Mouse (Mus musculus) forebrain, embryonic 16.5 days (tissue): ENCODE data around the gene Rnaseh1. TPM values are rescaled to one million over a fixed set of nuclear protein-coding genes. Genes with fewer than 3 reads are reported as not detected.

Source experiments
- ATAC-seq: fragments of 200-750 bp; cut with Nextera tagmentation; 2 replicates; pipeline ENCODE4 v1.8.0; 2017; ENCODE audit warnings: mild to moderate bottlenecking, moderate library complexity
- H3K27ac ChIP-seq: fragments of 300-500 bp; sonication (generic); 2 replicates; pipeline ENCODE4 v1.5.1; 2014; ENCODE audit warnings: low read length, control low read depth
- H3K27me3 ChIP-seq: fragments of 300-500 bp; sonication (generic); replicated peaks from 2 replicates; pipeline ENCODE4 v1.6.1; 2014; ENCODE audit warnings: low read length; ENCODE audit not compliant: control insufficient read depth, insufficient read depth
- H3K36me3 ChIP-seq: fragments of 300-500 bp; sonication (generic); 2 replicates; pipeline ENCODE4 v1.6.1; 2014; ENCODE audit not compliant: control insufficient read depth, insufficient read depth
- H3K4me1 ChIP-seq: fragments of 300-500 bp; sonication (generic); replicated peaks from 2 replicates; pipeline ENCODE4 v1.6.1; 2014; ENCODE audit warnings: low read length; ENCODE audit not compliant: control insufficient read depth, insufficient read depth
- H3K4me2 ChIP-seq: fragments of 300-500 bp; sonication (generic); 2 replicates; pipeline ENCODE4 v1.6.1; 2014; ENCODE audit warnings: mild to moderate bottlenecking, low read length, control low read depth
- H3K4me3 ChIP-seq: fragments of 300-500 bp; sonication (generic); replicated peaks from 2 replicates; pipeline ENCODE4 v1.5.1; 2014; ENCODE audit warnings: mild to moderate bottlenecking, low read length, control low read depth
- H3K9ac ChIP-seq: fragments of 300-500 bp; sonication (generic); replicated peaks from 2 replicates; pipeline ENCODE4 v1.6.1; 2014; ENCODE audit warnings: low read depth, low read length, control low read depth
- H3K9me3 ChIP-seq: fragments of 300-500 bp; sonication (generic); 2 replicates; pipeline ENCODE4 v1.6.1; 2016; ENCODE audit warnings: low read length; ENCODE audit not compliant: control insufficient read depth
- WGBS: fragments of 180-500 bp; shearing (Covaris S2); extraction: QIAGEN DNeasy Blood & Tissue Kit; methylation state at CpG from one replicate; pipeline ENCODE4 v1.1.7; 2014; 5-methylcytosine and 5-hydroxymethylcytosine counted together
- polyA plus RNA-seq: library from polyadenylated mRNA; unstranded; fragments of >200 nt; fragmentation: Nextera tagmentation; extraction: Ambion mirVana; gene quantifications from 2 replicates; pipeline ENCODE4 v1.2.1, GENCODE M21; 2015

Gene Rnaseh1
- 27.9 and 30.6 TPM in 2 replicates for polyA plus RNA-seq

GRCm38 (mm10) chr12:28649141-28650110, at the start of gene Rnaseh1:
TSS of gene Rnaseh1 (plus strand) at chr12:28649602.
- no peaks in the 10 kb centered on the region; the same call in 1 of the 2 replicates for H3K36me3 ChIP-seq
- H3K4me3 ChIP-seq, result peak within 1 kb of the TSS; percentile 72
- peak within 1 kb of the TSS; percentile 73 for H3K4me2 ChIP-seq
- H3K4me1 ChIP-seq, result peaks cover 7% of the 10 kb centered on the region
- peak; percentile 98 for ATAC-seq
- WGBS, result 1% methylated on average over 52 of the region's 52 CpGs
- peak within 1 kb of the TSS; percentile 67 for H3K9ac ChIP-seq
- no peaks in the 10 kb centered on the region; the same call in 1 of the 2 replicates for H3K27me3 ChIP-seq
- H3K9me3 ChIP-seq, result no peaks in the 10 kb centered on the region
- H3K27ac ChIP-seq, result peak within 1 kb of the TSS; percentile 76

GRCm38 (mm10) chr12:28602259-28602658, 47.1 kb upstream of the Rnaseh1 start:
- H3K4me1 ChIP-seq, result peaks cover 27% of the 10 kb centered on the region

GRCm38 (mm10) chr12:28603494-28603893, 45.9 kb upstream of the Rnaseh1 start:
- Histone ChIP-seq H3K9ac (no peak overlapping the region), H3K9me3 (no peaks in the 10 kb centered on the region), H3K27me3 (no peaks in the 10 kb centered on the region), H3K4me1 (peaks cover 35% of the 10 kb centered on the region), H3K4me2 (no peak overlapping the region), H3K36me3 (no peaks in the 10 kb centered on the region), H3K27ac (no peak overlapping the region), H3K4me3 (no peak overlapping the region)
- WGBS, result 25% methylated on average over 1 of the region's 1 CpGs
- no peak for ATAC-seq

More at GRCm38 (mm10) chr12:28602259-28602658, 47.1 kb upstream of the Rnaseh1 start:
- peak; percentile 72 for ATAC-seq
- Histone ChIP-seq H3K36me3 (no peaks in the 10 kb centered on the region), H3K27me3 (no peaks in the 10 kb centered on the region), H3K9me3 (no peaks in the 10 kb centered on the region), H3K9ac (no peak overlapping the region), H3K4me2 (no peak overlapping the region), H3K4me3 (no peak overlapping the region), H3K27ac (peak overlapping the region; percentile 16; the same call in 1 of the 2 replicates)
- WGBS, result 15% methylated on average over 4 of the region's 4 CpGs

GRCm38 (mm10) chr12:28607546-28608305, 41.7 kb upstream of the Rnaseh1 start:
- Histone ChIP-seq H3K4me2 (peak overlapping the region; percentile 49), H3K27me3 (no peaks in the 10 kb centered on the region), H3K4me3 (peak overlapping the region; percentile 26), H3K4me1 (peaks cover 20% of the 10 kb centered on the region), H3K36me3 (no peaks in the 10 kb centered on the region), H3K9ac (peak overlapping the region; percentile 52), H3K27ac (peak overlapping the region; percentile 85), H3K9me3 (no peaks in the 10 kb centered on the region)
- ATAC-seq, result peak; percentile 83
- WGBS, result 21% methylated on average over 17 of the region's 17 CpGs

- no peaks in the 10 kb centered on the region for H3K36me3 ChIP-seq
- no peak overlapping the region for H3K27ac ChIP-seq
- no peak for ATAC-seq
- no peak overlapping the region for H3K4me2 ChIP-seq
- H3K27me3 ChIP-seq, result no peaks in the 10 kb centered on the region
- no peak overlapping the region for H3K4me3 ChIP-seq
- 69% methylated on average over 6 of the region's 6 CpGs for whole genome bisulfite sequencing
- peaks cover 12% of the 10 kb centered on the region for H3K4me1 ChIP-seq
- no peaks in the 10 kb centered on the region for H3K9me3 ChIP-seq
- H3K9ac ChIP-seq, result no peak overlapping the region
Observed at GRCm38 (mm10) chr12:28612391-28612790, 37.0 kb upstream of the Rnaseh1 start.

- H3K36me3 ChIP-seq, result no peaks in the 10 kb centered on the region
- no peak for ATAC-seq
- no peak overlapping the region for H3K4me3 ChIP-seq
- no peaks in the 10 kb centered on the region for H3K27me3 ChIP-seq
- H3K4me2 ChIP-seq, result no peak overlapping the region
- H3K9me3 ChIP-seq, result no peaks in the 10 kb centered on the region
- H3K9ac ChIP-seq, result no peak overlapping the region
- 77% methylated on average over 7 of the region's 7 CpGs for WGBS
- no peaks in the 10 kb centered on the region for H3K4me1 ChIP-seq
- no peak overlapping the region for H3K27ac ChIP-seq
Observed at GRCm38 (mm10) chr12:28614401-28614800, 35.0 kb upstream of the Rnaseh1 start.

GRCm38 (mm10) chr12:28617297-28617696, 32.1 kb upstream of the Rnaseh1 start:
- whole genome bisulfite sequencing, result 64% methylated on average over 4 of the region's 4 CpGs
- Histone ChIP-seq H3K4me2 (no peak overlapping the region), H3K4me1 (0 out of 2 replicates have a peak, but pooled peaks cover 4% of the 10 kb centered on the region), H3K9me3 (no peaks in the 10 kb centered on the region), H3K27me3 (no peaks in the 10 kb centered on the region), H3K4me3 (no peak overlapping the region), H3K9ac (no peak overlapping the region), H3K27ac (no peak overlapping the region), H3K36me3 (no peaks in the 10 kb centered on the region)
- no peak for ATAC-seq

GRCm38 (mm10) chr12:28621451-28622166, 27.8 kb upstream of the Rnaseh1 start:
- H3K36me3 ChIP-seq, result no peaks in the 10 kb centered on the region
- H3K4me1 ChIP-seq, result 0 out of 2 replicates have a peak, but pooled peaks cover 5% of the 10 kb centered on the region
- no peak overlapping the region for H3K4me3 ChIP-seq
- no peaks in the 10 kb centered on the region for H3K9me3 ChIP-seq
- H3K27ac ChIP-seq, result no peak overlapping the region
- H3K9ac ChIP-seq, result no peak overlapping the region
- 33% methylated on average over 7 of the region's 7 CpGs for WGBS
- no peaks in the 10 kb centered on the region for H3K27me3 ChIP-seq
- no peak overlapping the region for H3K4me2 ChIP-seq
- no peak for ATAC-seq
